Mouse (Mus musculus) monocyte, adult 59 days (primary cell): ENCODE measurements around the gene Siglec1. TPM values are rescaled to one million over a fixed set of nuclear protein-coding genes. Genes with fewer than 3 reads are reported as not detected.

Source experiments
- total RNA-seq, 2 experiments: library from RNA; stranded (reverse); gene quantifications; one replicate each; pipeline ENCODE4 v1.2.4; 2023

Siglec1 gene
- 10 to 100 TPM; 19.4 to 25.5 TPM for total RNA-seq

DNA sequence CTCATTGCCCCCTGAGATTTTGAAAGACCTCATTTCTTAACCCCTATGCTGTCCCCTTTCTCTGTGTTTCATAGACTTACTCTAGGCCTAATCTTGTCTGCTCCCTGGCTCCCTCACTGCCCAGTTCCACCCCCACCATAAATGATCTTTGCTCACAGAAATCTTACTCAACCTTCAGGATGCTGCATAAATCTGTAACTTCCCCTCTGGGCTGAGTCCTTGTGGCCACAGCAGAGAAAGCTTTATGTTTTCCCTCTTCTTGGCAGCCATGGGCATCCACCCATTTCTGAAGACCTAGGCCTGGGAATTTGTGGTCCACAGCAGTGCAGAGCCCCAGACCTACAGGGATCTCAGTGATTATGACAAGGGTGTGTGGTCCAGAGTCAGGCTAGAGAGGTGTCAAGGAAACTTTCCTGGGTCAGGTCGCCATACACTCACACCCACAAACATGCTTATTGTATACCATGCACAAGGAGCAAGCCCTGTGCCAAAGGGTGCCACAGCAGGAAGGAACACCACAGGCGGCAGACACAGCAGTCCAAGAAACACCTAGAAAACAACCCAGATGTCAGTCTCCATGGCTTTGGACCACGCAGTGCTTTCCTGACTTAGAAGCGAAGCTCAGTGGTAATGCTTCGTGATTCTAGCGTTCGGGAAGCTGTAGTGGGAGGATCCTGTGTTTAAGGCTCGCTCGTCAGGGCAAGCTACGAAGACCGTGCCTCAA is at the start of gene Siglec1:
Siglec1 (minus strand) TSS at position 99 of the 724 bp plus-strand sequence.

DNA sequence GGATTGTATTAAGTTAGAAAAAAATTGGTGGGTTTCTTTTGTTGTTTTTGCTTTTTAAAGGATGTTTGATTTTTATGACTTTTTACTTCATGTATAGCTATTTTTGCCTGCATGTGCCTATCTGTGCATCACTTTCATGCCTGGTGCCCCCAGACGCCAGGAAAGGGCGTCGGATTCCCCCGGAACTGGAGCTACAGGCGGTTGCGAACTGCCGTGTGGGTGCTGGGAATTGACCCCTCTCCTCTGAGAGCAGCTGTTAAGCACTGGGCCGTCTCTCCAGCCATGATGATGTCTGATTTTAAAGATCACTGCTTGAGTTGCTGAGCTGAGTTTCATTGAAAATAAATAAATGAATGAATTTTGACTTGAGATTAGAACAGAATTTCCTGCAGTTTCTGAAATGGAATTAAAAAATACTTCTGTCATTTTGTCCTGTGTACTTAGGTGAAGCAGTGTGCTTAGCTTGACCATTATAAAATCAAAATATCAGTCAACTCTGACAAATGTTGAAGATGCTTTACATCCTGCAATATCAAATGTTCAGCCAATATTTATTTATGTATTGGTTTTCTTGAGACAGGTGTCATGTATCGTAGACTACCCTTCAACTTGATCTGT is 46.5 kb upstream of the Siglec1 start, which contains the start of gene Gm11037:
Gm11037 (plus strand) TSS at position 568 of the 618 bp plus-strand sequence.

DNA sequence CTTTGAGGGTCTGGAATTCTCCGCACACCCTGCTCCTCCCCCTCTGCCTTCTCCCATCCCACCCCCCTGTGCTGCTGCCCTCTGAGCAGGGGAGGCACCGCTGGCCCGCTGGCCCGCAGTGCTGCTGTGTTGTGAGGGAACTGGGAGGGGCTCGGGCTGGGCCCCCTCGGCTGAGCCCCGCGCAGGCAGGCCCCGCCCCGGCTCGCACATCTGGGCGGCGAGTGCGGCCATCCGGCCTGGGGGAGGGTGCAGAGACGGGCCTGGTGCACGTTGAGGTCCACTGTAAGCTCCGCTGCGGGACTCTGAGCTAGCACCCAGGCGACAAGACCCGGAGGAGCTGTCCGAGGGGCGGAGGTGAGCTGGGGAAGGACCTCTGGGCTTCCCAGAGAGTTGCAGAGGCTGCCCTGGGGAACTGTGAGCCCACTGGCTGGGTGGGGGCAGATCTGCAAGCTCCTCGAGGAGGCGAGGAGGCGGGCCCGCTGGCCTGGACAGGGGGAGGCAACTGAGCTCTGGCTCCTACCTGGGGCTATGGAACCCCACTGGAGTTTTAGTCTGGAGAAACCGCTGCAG is 40.7 kb upstream of the Siglec1 start, which contains the start of gene Hspa12b:
Hspa12b (plus strand) TSS at position 120 of the 570 bp plus-strand sequence.

DNA sequence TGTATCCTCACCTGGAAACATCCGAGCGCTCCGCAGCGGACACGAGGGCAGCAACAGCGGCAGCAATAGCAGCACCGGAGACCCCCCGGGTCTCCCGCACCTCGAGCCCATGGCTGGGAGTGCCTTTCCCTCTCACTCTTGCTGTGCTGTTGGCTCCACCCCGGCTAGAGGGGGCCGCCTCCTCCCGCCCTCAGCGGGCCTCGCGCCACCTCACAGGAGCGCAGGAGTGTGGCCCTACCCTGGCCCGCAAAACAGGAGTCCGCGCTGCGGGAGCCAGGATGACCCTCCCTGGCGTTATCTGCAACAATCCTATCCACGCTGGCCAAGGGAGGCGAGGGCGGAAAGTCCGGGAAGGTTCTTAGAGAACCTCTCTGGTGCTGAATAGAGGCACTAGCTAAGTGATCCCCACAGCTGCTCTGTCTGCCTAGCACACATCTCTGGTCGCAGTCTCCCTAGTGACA is 23.1 kb downstream of the Siglec1 start, which contains the start of gene Adam33:
Adam33 (minus strand) TSS at position 411 of the 461 bp plus-strand sequence.

DNA sequence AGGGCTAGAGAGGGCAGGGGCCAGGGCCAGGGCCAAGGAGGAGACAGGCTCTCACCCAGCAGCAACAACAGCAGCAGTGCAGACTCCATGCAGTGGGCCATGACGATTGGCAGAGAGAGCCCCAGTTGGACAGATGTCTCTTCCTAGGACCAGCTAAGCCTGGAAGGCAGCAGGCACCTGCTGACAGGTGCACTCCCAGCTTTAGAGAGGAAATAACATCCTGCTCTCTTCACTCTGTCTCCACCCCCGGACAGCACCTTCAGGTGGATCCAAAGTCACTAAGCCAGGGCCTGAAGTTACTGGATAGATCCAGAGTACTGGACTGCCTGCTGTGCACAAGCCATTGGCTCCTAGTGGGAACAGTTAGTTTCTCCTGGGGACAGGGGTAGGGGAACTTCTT is 43.6 kb downstream of the Siglec1 start, which contains the start of gene Gfra4:
Gfra4 (minus strand) TSS at position 101 of the 400 bp plus-strand sequence.

Other genes with a start within 250 kb of the Siglec1 start
- 10 to 100 TPM in 1 of 2 experiments, 1 to 10 TPM in 1; 9.6 to 13.7 TPM for gene 4930402H24Rik, start 180.4 kb downstream of the Siglec1 start, total RNA-seq
- gene Atrn, start 180.3 kb downstream of the Siglec1 start, total RNA-seq = 10 to 100 TPM; 17.6 to 20.6 TPM
- not detected for gene Gfra4, start 43.7 kb downstream of the Siglec1 start, total RNA-seq
- 1 to 10 TPM; 1.2 to 1.8 TPM for gene Adam33, start 23.0 kb downstream of the Siglec1 start, total RNA-seq
- not detected for gene Hspa12b, start 40.5 kb upstream of the Siglec1 start, total RNA-seq
- gene Gm11037, start 46.7 kb upstream of the Siglec1 start, total RNA-seq = not detected
- 10 to 100 TPM; 17.3 to 20.7 TPM for gene 1700037H04Rik, start 73.3 kb upstream of the Siglec1 start, total RNA-seq
- gene Cenpb, start 93.3 kb upstream of the Siglec1 start, total RNA-seq = 10 to 100 TPM; 37.3 to 38.9 TPM
- 1 to 10 TPM; 3.6 to 3.9 TPM for gene Cdc25b, start 100.2 kb upstream of the Siglec1 start, total RNA-seq
- 1 to 10 TPM; 1.7 to 2.6 TPM for gene Spef1, start 100.5 kb upstream of the Siglec1 start, total RNA-seq
- 10 to 100 TPM; 14.5 to 14.8 TPM for gene Ap5s1, start 120.3 kb upstream of the Siglec1 start, total RNA-seq
- gene Mavs, start 147.3 kb upstream of the Siglec1 start, total RNA-seq = 10 to 100 TPM; 24.0 to 29.8 TPM
- 10 to 100 TPM; 51.2 to 53.6 TPM for gene Pank2, start 175.7 kb upstream of the Siglec1 start, total RNA-seq